Comparison of ENCODE assay signal across 1 mouse cellular context in genomic region chr3:89349869-89350501, GRCm38 (mm10).
TF ChIP-seq lines count a peak whose summit lies in the region.

TSS of gene Adam15 (minus strand) at chr3:89349996.

TF ChIP-seq in CH12.LX, 34 proteins besides CTCF, POLR2A, EP300 and RAD21 (continued from another document):
- TF ChIP-seq JUN (IDR thresholded peaks at IDR 0.05; ENCODE audit: insufficient read depth, low read depth, low read length) (no peak), CHD1 (IDR thresholded peaks at IDR 0.05; ENCODE audit: low read depth, low read length) (no peak), ZMIZ1 (IDR thresholded peaks at IDR 0.05; ENCODE audit: low read depth, low read length) (peak; percentile 63; the same call in 1 of the 2 replicates), NELFE (IDR thresholded peaks at IDR 0.05; ENCODE audit: low read depth, low read length) (peak; percentile 78), ELF1 (IDR thresholded peaks at IDR 0.05; ENCODE audit: low read depth, low read length) (peak; percentile 64; the same call in 1 of the 2 replicates), SIN3A (IDR thresholded peaks at IDR 0.05; ENCODE audit: low read length) (peak; percentile 61), UBTF (IDR thresholded peaks at IDR 0.05; ENCODE audit: low read depth, low read length) (no peak), POLR2AphosphoS2 (IDR thresholded peaks at IDR 0.05; ENCODE audit: low read depth, low read length) (0 out of 2 replicates have a peak, but pooled peaks have one; percentile 35), SMC3 (IDR thresholded peaks at IDR 0.05; ENCODE audit: low read depth, low read length) (no peak), USF2 (conservative IDR thresholded peaks at IDR 0.05; ENCODE audit: low read depth, low read length) (no peak), ZC3H11A (IDR thresholded peaks at IDR 0.05; ENCODE audit: low read depth, low read length) (no peak), KAT2A (IDR thresholded peaks at IDR 0.05; ENCODE audit: insufficient replicate concordance, low read length) (no peak), IRF4 (IDR thresholded peaks at IDR 0.05; ENCODE audit: low read depth, low read length) (peak; percentile 25; the same call in 1 of the 2 replicates), USF1 (IDR thresholded peaks at IDR 0.05; ENCODE audit: low read depth, low read length) (no peak)
